Mouse (Mus musculus) cerebellum, postnatal 25 days (tissue): ENCODE measurements at regions not wholly inside any gene's neighbourhood (a gene's known extent, or its start where the extent isn't known, plus 50 kb on each side); places are given as distances from the start of the nearest gene placed in this dataset.

Source experiments
- DNase-seq, 2 experiments: peaks; one replicate each; pipeline ENCODE4 v3.0.0; 2021; ENCODE audit warnings: mixed read lengths in 2 of 2

DNA sequence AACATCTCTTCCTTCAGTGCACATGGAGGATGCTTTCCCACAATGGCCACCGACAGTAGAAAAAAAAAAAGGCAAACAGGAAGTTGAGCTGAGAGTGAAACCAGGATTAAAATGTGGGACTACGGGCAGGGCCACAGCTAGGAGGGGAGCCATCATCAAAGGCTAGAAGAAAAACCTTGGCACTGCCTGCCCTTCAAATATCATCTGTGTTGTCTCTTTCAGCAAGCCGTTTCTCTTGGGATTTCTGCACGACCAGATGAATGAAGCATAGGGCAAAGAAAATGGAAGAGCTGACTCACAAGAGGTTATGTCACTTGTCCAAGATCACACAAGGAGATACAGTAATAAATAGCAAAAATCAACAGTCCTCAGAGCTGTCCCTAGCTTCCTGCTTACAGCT, 161.1 kb upstream of the Fn1 start:
- DNase-seq, result no peak

DNA sequence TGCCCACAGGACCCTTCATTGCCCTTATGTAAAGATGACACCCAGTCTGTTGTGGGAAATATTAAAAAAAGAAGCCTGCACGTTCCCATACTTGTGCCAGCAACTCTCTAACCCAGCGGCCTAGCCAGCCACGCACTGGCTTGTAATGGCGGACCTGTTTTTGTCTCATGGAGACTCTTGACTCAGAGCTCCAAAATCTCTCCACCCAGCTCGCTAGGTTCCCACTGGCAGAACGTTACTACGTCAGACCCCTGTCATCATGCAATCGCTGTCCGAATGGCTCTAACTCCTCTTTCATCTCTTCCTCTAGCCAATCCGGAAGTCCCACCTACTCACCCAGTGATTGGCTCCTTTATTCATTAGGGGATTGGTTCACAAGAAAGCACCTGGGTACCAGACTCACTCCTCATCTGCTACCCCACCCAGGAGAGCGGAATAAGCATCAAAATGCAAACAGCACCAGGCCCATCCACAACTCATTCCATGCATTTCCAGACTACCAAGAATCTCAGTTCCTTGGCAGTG, 159.2 kb upstream of the Fn1 start:
- no peak for DNase-seq

DNA sequence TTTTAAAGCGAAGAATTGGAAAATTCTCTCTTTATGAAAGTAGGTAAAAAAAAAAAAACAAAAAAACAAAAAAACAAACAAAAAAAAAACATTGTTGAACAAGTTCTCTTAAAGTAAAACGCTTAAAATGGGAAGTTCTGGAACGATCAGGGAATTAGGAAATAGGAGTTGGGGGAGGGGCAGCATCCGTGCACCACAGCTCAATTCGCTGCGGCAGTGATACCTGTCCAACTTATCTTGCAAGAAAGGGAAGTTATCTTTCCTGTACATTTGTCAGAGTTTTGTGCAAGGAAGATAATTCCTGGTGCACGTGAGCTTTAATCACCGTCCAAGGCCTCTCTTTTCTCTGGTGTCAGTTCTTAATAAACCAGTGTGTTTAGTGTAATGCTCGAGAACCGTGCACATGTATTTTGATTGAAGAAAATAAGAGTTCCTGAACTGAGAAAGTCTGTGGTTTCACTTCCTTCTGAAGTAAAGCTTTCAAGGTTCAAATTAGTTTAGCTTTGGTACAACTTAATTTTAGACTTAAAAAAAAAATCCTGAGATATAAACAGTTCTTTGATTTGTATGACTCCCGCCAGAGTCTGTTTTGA, 158.3 kb upstream of the Fn1 start:
- no peak for DNase-seq

DNA sequence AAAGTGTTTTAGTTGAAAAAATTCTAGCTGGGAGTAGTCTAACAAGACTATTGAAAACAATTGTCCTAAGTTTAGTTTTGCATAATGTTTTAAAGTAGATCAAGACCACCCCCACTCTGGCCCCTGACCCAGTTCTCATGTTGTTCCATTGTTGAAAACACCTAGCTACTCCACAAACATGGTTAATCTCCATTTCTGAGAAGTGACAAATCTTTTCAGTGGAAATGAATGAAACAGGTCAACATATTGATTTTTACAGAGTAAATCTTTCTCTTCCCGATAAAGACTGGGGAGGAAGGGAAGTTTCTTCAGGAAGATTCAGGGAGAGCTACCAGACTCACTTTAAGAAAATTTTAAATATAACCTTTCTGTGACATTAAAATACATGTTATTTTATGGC, 155.0 kb upstream of the Fn1 start:
- no peak for DNase-seq

DNA sequence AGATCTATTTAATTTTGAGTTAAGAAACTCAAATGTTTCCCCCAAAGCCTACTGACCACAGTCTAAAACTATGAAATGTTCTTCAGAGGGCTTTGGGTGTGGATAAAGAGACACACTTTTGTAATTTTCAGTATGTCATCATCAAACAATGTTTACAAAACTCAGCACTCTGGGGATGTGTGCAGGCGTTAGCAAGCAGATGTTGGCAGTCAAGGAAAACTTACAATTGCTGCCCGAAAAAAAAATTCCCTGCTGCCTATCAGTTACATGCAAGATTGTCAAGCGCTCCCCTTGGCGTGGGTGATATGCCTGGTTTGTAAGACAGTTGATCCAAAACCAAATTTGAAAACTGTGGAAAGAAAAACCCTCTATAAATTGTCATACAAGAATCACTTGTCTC, 154.6 kb upstream of the Fn1 start:
- DNase-seq, result no peak

DNA sequence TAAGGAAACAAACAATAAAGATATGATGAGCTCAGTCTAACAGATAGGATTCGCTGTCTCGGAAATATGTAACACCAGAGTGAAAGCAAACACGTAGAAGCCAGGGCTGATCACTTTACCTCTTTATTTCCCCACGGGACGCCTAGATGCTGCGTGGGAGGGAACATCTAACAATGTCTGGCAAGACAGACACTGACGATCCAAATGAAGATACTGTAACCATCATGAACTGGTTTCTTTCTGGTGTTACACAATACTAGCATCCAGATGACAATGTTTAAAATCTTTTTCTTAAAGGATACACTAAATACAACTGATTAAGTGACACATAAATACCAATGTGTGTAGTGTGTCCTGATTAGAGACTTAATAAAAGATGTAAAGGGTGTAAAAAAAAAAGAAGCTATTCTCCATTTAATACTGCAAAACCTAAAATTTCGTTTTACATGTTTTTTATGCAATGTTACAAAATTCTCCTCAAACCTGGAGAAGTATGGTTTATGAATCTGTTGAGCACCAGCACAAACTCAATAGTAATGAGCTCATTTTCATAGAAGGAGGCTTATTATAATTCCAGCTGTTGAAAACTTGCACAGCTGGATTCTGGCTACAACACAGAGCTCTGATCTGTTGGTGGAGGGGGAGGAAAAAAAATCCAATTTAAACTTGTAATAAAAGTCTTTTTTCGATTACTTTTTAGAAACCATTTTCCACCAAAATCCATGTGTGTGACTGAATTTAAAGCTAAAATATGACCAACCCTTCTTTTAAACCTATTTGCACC, 148.5 kb upstream of the Fn1 start:
- DNase-seq, result no peak

DNA sequence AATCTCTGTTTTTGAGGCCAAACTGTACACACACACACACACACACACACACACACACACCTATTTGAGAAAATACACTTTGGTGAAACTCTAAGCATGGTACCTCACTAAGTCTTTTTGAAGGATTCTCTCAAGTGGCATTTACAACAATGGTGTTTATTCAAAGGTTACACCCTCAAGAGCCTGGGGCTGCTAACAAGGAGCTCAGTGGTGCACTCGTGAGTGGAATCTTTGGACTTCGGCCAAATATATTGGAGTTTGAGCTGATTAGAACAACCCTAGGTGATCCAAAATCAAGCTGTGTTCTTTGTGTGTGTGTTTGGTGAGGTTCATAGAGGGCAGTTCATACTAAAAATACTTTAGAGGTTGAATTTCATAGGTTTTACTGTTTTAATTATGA, 147.6 kb upstream of the Fn1 start:
- DNase-seq, result no peak

DNA sequence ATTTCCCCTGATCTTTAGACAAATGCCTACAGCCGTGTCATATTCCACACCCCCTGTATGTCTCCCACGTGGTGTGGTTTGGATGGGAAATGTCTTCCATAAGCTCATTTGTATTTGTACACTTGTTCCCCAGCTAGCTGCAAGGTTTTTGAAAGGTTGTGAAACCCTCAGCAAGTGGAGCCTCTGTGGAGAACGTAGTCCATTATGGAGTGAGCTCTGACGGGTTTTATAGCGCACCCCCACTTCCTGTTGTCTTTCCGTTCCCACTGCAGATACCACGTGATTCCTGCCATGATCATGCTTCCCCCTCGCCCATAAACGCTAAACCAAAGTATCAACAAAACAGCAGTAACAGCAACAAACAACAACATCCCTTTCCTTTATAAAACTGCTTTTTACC, 145.6 kb upstream of the Fn1 start:
- no peak for DNase-seq

DNA sequence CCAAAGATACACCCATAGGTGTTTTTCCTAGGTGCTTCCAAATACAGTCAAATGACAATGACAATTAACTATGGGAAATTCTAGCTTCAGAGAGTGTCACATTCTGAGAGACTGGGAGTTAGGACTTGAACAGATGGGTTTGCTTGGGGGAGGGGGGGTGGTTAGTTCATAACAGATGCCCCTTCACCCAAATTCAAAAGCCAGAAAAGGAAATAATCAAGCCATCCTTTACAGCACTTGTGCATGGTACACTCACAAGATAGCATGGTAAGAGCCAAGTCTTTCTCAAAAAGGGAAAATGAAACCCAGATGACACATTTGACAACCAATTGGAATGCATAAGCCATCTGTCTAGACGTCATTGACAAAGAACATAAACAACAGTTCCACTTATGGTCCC, 135.4 kb upstream of the Fn1 start:
- no peak for DNase-seq

DNA sequence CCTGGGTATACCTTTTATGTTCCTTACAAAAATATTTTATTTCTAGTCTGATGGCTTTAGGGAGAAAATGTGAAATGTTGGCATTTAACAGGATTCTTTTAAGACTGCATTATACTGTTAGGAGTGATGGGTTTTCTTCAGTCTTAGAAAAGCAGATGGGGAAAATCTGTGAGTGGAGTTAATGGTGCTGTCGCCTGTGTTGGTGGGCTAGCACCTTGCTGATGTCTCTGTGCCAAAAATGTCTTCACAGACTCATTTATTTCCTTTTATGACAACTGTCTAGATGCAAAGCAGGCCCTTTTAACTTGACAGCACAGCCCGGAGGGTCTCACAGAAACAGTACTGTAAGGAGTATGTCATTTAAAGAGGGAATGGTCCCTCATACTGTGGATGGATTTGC, 131.9 kb upstream of the Fn1 start:
- no peak for DNase-seq

DNA sequence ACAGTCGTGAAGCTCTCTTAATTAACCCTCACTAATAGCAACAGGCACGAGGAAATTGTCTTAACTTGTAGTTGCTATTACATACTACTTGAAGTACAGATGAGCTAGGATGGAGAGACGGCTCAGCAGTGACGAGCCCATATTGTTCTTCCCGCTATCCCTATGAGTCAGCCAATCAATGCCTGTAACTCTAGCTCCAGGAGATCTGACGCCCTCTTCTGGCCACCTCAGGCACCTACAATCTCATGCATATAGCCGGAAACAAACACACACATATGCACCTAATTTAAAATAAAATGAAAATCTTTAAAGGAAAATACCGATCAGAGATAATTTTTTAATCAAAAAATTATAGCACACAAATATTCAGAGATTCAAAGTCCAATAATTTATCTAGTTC, 125.3 kb upstream of the Fn1 start:
- DNase-seq, result no peak

DNA sequence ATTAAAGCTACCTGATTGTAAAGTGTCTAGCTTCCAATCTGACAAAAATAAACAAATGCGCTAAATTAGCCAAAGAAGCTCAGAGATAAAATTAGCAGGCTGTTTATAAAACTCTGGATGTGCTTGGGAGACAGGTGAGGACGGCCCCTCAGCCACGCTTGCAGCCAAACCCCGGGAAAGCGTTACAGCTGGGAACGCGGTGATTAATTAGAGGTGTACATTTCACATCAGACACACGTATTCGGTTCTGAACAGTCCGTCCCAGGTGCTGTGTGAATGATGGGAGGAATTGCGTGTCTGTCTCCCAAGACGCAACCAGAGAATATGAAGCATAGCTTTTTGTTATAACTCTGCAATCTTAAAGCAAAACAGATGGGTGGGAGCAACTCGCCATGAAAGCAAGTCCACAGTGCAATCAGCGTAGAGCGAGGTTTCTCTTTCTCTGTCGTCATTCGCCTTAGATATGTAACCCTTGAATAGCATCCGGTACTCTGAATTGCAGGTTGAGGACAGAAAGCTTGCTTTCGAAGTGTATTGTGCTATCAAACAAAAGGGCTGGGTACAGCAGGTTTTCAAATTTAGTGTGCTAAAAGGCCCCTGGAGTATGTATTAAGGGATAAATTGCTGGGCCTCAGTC, 123.0 kb upstream of the Fn1 start:
- no peak for DNase-seq

DNA sequence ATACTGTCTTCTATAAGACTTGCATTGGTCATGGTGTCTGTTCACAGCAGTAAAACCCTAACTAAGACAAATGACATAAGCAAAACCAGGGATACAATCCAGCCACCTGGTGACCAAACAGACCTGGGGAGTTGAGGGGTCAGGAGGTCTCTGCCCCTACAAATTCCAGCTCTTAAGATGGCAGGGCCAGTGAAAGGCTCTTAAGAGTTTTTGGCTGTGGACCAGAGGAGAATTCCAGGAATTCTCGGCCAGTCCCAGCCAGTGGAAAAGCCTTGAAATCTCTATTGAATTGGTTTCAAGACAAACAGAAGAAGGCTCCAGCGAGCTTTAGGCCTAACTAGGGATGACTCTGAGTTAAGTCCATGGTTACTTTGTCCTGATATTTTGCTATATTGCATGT, 119.5 kb upstream of the Fn1 start:
- DNase-seq, result no peak

DNA sequence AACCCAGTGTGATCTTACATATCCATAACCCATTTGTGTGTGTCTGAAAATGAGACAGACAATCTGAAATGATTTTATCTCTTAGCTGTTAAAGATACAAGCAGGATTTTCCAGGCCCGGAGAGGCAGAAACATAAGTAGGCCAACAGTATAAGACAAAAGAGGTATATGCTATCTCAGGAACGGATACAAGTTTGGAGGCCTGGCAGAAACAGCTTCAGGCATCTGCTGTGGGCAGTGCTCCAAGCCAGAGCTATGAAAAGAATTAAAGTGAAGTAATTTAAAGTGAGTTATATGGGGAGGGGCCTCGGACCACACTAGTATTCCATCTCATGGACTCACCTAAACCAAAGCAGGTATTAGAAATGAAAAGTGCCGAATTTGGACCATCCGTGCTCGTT, 118.8 kb upstream of the Fn1 start:
- DNase-seq, result no peak

DNA sequence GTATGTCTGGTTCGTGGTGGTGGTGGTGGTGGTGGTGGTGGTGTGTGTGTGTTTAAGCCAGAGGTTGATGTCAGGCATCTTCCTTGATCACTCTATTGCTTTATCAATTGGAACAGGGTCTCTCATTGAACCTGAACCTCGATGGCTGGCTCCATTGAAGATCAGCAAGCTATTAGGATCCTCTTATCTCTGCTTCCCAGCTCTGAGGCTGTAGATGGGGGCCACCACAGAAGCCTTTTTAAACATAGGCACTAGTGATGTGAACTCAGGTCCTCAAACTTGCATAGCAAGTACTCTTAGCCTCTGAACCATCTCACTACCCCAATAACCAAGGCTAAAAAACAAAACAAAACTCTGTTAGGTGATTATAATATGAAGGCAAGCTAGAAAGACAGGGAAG, 116.6 kb upstream of the Fn1 start:
- DNase-seq, result no peak

DNA sequence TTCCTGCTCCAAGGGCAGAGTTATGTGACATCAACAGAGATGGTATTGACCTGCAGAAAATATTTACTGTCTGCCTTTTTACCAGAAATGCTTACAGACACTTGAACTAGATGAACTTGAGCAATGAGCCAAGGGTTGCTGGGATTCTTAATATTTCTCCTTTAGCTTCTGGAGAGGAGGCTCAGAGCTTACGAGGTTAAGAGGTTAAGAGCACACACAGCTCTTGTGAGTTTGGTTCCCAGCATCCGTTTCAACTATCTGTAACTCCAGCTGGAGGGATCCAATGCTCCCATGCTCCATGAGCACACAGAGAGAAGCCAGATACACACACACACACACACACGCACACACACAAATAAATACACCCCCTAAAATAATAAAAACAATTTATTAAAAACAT, 114.7 kb upstream of the Fn1 start:
- no peak for DNase-seq

DNA sequence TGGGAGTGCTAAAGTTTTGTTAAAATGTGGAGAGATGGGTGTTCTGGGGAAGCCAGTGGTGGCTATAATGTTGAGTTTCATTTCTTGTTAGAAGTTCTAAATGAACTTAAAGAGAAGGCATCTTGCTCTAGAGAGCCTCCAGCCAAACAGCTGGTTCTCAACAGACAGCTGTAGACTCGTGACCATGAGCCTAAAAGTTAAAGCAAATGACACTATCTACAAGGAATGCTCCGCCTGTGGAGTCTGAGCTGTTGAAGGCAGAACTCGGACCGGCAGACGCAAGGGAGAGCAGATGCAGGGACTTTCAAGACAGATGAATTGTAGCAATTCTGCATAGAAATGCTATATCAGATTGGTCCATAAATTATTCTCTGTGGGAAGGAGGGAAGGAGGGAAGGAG, 114.1 kb upstream of the Fn1 start:
- no peak for DNase-seq

DNA sequence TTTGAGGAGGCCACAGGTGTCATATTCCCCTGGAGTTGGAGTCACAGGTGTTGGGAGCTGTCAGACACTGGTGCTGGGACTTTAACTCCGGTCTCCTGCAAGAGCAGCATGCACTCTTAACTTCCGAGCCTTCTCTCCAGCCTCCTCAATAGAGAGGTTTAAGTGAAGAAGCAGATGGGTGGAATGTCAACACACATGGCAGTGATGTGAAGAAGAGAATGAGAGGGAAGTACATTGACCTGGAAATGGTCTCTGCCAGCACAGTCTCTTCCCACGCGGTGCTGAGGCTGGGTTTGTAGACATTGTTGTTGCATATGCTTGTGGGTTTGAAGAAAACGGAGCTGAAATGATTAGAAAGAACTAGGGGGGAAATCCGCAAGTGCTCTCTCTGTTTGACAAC, 112.0 kb upstream of the Fn1 start:
- DNase-seq, result no peak

DNA sequence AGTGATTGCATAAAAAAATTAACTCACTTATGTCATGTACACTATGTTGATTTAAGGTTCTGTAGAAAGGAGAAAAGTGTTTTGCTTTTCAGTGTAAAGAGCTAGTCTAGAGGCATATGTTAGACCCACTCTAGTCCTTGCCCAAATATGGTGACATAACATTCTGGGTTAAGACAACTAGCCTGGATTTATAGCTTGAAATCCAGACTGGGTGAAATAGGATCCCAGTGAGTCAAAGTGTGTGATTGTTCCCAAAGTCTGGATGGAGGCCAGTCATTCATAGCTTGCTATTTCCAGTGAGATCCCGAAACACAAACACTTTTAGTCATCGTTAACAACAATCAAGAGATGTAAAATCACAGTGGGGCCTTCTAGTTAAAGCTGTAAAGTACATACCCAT, 110.5 kb upstream of the Fn1 start:
- no peak for DNase-seq

DNA sequence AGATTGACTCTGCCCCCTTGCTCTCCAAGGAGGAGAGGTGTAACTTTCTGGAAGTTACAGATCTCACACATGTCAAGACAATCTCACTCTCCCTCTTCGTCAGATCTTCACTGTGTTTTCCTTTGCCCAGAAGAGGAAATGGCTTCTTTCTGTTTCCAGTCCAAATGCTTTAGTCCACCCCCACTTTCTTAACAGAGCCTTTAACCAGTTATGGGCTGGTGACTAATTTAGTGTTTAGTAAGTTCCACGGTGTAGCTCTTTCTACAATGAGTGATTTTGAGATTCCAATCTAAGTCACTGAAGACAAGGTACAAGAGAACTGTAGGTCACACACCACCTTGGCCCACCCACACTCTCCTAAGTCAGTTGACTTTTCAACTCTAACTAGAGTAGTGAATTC, 107.3 kb upstream of the Fn1 start:
- no peak for DNase-seq

DNA sequence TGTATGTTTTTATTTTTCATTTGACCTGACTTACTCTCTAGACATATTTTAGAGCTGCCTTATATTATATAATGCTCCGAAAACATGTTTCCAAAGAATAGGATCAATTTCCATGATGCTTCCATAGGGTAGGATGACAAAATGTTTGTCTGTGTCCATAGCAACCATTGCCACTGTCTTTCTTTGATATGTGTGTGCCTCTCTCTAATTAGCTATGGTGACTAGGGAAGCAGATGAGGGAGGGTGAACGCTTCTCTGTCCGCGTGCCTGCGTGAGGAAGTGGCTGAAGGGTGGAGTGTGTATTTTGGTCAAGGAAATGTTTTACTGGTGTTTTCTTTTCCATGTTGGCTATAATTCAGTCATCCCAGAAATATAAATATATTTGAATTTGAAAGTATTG, 104.2 kb upstream of the Fn1 start:
- no peak for DNase-seq

DNA sequence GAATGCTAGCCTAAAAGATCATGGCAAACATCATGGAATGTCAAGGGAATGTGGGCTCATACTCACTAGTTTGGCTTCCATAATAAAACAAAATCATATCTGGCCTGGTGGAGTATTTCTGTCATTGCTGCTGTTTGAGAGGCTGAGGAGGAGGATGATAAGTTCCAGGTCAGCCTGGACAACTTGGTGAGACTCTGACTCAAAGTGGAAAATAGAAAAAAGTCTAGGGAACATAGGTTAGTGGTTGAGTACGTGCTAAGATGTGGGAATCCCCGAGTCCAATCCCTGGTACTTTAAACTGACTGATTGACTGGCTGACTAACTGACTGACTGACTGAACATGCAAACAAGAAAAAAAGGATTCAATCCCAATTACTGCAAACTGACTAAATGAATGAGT, 103.2 kb upstream of the Fn1 start:
- DNase-seq, result no peak

DNA sequence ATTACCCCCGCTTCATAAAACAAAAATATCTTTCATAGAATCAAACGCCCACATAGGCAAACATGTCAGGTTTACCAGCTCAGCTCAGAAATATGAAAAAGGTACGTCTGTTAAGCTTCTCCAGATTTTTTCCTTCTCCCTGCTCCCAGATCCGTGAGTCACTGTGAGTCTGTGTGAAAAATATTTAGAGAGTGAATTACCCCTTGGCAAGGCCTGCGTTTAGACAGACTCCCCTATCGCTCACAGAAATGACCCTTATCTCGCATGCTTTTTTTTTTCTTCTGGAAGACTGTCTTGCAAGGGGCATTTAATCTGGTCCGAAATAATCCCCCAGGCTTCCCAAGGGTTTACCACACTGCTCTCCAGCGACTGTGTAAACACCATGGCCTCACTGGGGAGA, 102.4 kb upstream of the Fn1 start:
- DNase-seq, result no peak

DNA sequence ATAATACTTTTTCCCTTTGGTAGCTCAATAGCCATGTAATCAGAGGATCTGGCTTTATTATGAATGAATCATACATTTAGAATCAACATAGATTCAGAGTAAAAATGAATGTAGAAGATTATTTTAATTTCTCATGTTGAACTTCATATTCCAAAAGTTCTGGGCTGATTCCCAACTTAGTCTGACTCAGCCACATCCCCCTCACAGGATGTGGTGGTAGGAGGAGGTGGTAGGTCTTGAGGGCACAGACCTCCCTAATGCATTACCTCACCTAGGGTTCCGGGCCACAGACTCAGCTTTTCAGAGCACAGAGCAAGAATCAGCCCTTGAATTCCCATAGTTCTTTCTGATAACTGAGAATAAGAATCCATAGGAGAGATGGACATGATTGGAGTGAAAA, 99.4 kb upstream of the Fn1 start:
- no peak for DNase-seq

DNA sequence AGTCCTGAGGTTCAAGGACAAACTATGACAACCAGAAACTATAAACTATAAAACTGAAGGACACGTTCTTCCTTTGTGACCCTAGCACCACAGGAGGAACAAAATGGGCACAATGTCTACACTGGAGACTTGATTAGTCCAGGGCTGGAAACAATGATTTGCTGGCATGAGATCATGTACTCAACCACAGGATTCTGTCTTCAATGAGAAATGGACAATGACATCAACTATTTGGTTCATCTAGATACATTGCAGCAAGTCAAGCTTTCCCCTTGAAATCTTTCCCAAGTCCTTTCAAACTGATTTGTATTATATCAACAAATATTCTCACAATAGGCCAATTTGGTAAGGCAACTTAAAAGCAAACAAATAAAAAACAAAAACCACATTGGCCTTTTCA, 98.6 kb upstream of the Fn1 start:
- no peak for DNase-seq
